Mouse (Mus musculus) cerebellum, adult 18-20 months (tissue): Measurements from ENCODE around the gene Gm49354.
"Not testable (repeated sequence)": the region's sequence is repeated elsewhere in the genome, so short reads cannot be mapped to it uniquely, and the experiment has no call there.

Experiments
- DNase-seq, 2 experiments: peaks; one replicate each; pipeline ENCODE4 v3.0.0; 2021

Gene Gm49354

GRCm38 (mm10) chr13:59782145-59782544 lies at the start of gene Gm49354:
Gm49354 (minus strand) TSS chr13:59782245.
- no peak for DNase-seq

GRCm38 (mm10) chr13:59825966-59826365 lies 43.9 kb upstream of the Gm49354 start:
- DNase-seq, result no peak

GRCm38 (mm10) chr13:59822507-59823462 lies 40.7 kb upstream of the Gm49354 start, which contains the start of gene Tut7:
Tut7 (minus strand) TSS chr13:59823147.
- peak; percentile 89 to 92 for DNase-seq

GRCm38 (mm10) chr13:59820836-59821235 lies 38.8 kb upstream of the Gm49354 start:
- DNase-seq, result no peak

- no peak for DNase-seq
Measured at GRCm38 (mm10) chr13:59820114-59820513, 38.1 kb upstream of the Gm49354 start.

- no peak for DNase-seq
Measured at GRCm38 (mm10) chr13:59817352-59817751, 35.3 kb upstream of the Gm49354 start.

GRCm38 (mm10) chr13:59814109-59814591 lies 32.1 kb upstream of the Gm49354 start:
- DNase-seq, result no peak

- DNase-seq, result no peak
Measured at GRCm38 (mm10) chr13:59811581-59811980, 29.5 kb upstream of the Gm49354 start.

GRCm38 (mm10) chr13:59801000-59801399 lies 19.0 kb upstream of the Gm49354 start:
- DNase-seq, result peak in 1 of 2 experiments; percentile 25

GRCm38 (mm10) chr13:59800077-59800476 lies 18.0 kb upstream of the Gm49354 start:
- DNase-seq, result no peak

- no peak for DNase-seq
Measured at GRCm38 (mm10) chr13:59798306-59798705, 16.3 kb upstream of the Gm49354 start.

- no peak for DNase-seq
Measured at GRCm38 (mm10) chr13:59796466-59796848, 14.4 kb upstream of the Gm49354 start.

- no peak for DNase-seq
Measured at GRCm38 (mm10) chr13:59795807-59796465, 13.9 kb upstream of the Gm49354 start.

GRCm38 (mm10) chr13:59794786-59795185 lies 12.7 kb upstream of the Gm49354 start:
- DNase-seq, result peak; percentile 35 to 40

- DNase-seq, result not testable (repeated sequence)
Measured at GRCm38 (mm10) chr13:59779744-59780264, 2.2 kb downstream of the Gm49354 start.

GRCm38 (mm10) chr13:59779213-59779612 lies 2.8 kb downstream of the Gm49354 start:
- DNase-seq, result no peak

- DNase-seq, result no peak
Measured at GRCm38 (mm10) chr13:59775168-59775567, 6.9 kb downstream of the Gm49354 start.

- peak; percentile 45 to 53 for DNase-seq
Measured at GRCm38 (mm10) chr13:59771257-59771656, 10.8 kb downstream of the Gm49354 start.

- peak in 1 of 2 experiments; percentile 36 for DNase-seq
Measured at GRCm38 (mm10) chr13:59770847-59771246, 11.2 kb downstream of the Gm49354 start.

GRCm38 (mm10) chr13:59770164-59770562 lies 11.9 kb downstream of the Gm49354 start:
- peak; percentile 80 to 83 for DNase-seq

GRCm38 (mm10) chr13:59769296-59770163 lies 12.5 kb downstream of the Gm49354 start, which contains the start of gene Isca1:
Isca1 (minus strand) TSS chr13:59769810.
- peak; percentile 99 to 100 for DNase-seq

GRCm38 (mm10) chr13:59768531-59768930 lies 13.5 kb downstream of the Gm49354 start:
- DNase-seq, result no peak
